Mouse (Mus musculus): ENCODE measurements at regions not wholly inside any gene's neighbourhood (a gene's known extent, or its start where the extent isn't known, plus 50 kb on each side); places are given as distances from the start of the nearest gene placed in this dataset.

DNA sequence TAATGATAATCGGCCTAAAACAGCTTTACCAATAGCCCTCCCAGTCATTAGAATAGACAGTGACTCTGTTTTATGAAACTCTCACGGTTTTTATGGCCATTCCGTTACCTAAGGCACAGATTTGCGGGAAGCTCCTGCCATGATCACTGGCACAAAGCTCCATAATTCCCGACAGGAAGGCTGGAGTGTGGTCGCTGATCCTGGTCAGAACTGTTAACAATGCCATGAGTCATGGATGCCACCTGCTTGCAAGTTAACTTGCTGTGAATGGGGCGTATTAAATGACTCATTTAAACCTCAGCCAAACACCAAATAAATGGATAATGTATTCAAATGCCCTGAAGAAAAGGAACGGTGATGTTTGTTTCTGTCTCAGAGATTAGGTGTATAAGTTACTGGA is 559.9 kb upstream of the Map3k7 start:
- no peak for DNase-seq

DNA sequence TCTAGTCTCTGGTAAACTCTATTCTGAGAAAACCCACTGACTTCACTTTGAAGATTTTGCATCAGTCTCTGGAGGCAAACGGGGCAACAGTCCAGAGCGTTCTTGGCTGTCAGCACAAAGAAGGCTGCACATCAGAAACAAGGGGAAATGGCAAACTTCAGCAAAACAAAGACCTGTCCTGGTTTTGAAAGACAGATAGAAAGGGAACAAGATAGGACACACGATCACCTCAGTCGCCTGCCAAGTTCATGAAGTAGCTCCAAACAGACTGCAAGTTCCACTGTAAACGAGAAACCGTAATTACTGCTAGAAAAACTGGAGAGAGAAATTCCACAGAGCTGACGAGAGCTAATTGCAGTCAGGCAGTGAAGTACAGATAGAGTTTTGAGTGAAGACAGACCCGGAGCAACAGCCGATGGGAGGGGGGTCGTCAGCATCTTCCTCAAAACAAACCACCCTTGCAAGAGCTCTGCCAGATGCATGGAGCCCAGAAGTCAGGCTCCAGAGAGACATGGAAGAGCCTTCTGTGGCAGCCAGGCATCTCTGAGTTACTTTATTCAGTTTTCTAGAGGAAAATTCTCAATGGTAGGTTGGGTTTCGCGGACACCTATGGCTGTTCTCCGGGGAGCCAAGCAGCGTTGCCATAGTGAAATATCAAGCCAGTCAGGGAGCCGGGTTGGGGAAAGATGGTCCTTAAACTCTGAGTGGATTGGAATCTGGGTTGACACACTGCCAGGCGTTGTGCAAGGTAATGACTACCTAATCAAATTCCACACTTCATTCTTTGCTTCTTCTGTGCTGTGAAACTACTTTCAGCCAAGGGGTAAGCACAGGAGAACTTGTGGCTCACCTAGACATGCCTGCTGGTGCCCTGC is 558.8 kb upstream of the Map3k7 start:
- no peak for DNase-seq

- DNase-seq, result no peak
Observed at GRCm38 (mm10) chr4:31410157-31410556, 553.7 kb upstream of the Map3k7 start.

DNA sequence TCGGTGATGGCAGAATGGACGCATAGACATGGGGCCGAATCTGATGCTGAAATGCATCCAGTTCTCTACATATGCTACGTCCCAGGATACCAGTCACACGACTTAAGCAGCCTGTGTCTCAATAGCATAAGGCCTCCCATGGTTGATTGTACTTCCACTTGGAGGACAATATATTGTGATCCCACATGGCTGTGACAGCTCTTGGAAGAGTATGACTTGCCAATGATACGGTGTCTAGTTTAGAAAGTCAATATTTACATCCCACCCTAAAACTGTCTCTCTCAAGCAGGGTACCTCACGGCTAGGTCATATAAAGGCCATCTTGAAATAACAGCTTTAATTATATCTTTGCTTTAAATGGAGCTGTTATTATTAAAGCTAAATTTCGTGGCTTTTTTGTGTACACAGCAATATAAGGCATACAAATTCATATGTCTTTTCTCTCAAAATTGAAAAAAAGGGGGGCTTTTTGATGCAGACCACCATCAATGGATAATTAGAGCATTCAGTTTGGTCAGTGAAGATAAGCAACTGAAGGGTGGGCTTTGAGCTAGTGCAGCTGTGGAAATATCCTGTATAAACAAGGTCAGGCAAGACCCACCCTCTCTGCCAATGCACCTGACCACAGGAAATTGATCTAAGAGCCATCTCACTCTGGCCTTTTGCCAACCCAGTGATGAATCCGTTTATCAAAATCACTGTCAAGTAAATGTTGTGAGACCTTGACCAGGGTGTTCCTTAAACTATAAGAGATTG is 551.9 kb upstream of the Map3k7 start:
- no peak for DNase-seq

DNA sequence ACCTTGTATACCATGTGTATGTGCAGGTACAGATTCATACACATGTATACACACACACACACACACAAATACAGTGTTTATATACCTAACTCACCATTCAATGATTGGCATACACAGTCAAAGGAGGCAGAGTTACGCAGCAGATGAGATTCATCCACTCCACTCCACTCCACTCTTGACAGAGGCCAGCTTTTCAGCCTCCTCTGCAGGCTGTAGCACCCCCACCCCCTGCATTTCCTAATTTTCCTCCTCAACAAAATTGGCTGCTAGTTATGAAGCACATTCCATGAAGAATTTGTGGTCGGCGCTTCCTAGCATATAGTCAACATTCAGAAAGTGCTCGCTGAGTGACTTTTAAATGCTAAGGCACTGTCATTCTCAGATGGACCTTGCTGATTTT is 546.7 kb upstream of the Map3k7 start:
- no peak for DNase-seq

DNA sequence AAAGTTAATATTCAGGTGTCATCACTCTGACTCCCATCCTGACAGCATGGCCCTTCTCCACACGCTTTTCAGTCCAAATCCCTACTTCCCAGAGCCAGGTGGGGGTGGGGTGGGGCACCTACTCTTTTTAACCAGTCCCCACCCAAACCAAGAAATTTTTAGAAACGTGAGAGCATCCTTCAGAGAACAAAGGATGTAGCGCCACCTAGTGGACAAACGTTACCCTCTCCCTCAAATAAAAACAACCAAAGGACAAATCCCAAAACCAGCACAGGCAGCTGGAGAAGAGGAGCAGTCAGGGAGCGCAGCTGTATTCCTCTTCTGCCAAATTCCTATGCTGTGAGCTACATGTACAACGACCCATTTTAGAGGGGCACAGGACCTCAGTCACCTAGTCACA is 544.7 kb upstream of the Map3k7 start:
- peak; percentile 8 for DNase-seq

DNA sequence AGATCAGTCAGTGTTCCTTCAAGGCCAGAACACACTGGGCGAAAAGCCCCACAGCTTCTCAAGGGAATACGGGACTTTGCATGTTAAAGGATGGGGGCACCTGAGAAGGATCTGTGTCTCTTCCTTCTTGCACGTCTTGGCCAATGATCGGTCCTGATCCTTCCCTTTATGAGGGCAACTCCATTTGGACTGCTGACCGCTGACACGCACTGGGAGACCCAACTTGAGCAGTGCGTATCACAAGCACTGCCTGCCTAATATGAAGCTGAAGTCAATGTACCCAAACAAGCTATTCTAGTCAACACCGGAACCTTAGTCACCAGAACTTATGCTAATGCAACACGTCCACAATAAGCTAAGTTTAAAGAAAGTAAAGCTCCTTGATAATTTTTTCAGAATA is 543.7 kb upstream of the Map3k7 start:
- no peak for DNase-seq

DNA sequence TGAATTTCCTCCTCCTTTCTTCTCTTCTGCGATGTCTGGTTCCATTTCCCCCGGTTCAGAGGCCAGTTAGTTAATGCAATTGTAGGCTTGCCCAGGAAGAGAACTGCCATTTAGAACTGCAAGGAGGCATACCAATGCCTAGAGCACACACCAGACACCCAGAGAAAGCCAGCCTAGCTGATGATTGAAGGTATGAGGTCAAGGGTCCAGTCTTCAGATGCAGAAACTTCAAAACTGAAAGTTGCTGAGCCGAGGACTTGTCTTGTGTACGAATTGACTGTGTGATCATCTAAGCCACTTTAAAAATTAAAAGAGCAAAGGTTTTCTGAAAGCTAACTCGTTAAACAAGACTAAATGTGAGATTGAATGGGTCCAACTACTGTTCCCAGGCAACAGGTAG is 542.5 kb upstream of the Map3k7 start:
- DNase-seq, result no peak

DNA sequence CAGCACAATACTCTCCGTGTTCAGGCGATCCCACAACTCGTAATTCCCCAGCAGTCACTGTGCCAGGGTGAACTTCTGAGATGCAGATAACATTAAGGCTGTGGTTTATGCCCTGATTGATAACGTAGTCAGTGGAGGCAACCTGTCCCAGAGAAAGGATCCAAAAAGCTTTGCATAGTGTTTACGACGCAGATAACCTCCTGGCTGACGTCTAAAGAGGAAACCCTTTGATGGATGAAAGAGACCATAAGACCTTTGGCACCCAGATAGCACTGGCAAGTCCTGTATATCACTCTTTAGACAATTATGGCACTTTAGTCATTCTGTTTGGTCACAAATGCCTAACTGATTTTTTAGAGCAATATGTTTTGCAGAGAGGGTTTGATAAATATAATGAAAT is 538.8 kb upstream of the Map3k7 start:
- no peak for DNase-seq

- no peak for DNase-seq
Observed at GRCm38 (mm10) chr4:31425716-31426115, 538.2 kb upstream of the Map3k7 start.

GRCm38 (mm10) chr4:31426169-31427030 is 537.5 kb upstream of the Map3k7 start:
- no peak for DNase-seq

DNA sequence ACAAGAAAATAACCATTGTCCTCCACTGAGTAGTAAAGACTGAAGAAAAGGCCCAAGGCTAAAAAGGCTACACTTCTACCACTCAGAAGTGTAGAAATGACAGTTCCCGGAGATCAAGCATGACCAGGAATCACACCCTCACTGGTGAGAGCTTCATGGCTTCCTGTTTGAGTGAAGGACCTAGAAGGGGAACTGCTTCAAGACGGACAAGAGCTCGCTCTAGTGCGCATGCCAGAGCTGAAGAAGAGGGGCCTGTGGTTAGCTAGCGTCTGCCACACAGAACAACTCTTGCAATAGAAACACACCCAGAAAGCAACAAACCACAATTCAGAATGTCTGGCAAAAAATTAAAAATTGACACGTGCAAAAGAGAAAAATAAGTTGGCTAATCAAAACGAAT is 530.0 kb upstream of the Map3k7 start:
- DNase-seq, result no peak

GRCm38 (mm10) chr4:31454898-31455297 is 509.0 kb upstream of the Map3k7 start:
- DNase-seq, result no peak

DNA sequence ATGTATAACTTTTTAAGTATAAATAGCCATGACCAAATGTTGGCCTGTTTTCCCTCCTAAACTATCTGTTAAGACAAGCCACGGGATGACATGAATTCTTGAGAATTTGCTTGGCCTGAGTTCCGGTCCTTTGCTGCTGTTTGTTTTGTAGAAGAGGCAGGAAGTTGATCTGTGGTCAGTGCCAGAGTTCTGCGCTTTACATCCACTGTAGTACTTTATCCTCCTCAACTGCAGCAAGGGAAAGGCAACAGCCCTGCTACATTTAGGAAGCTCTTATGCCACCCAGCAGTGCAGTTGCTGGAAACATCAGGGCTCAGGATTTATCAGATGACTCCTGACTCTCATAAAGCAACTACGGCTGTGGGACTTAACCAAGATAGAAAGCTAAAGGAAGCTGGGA is 508.4 kb upstream of the Map3k7 start:
- DNase-seq, result no peak

- DNase-seq, result no peak
Observed at GRCm38 (mm10) chr4:31462456-31462855, 501.4 kb upstream of the Map3k7 start.

- no peak for DNase-seq
Observed at GRCm38 (mm10) chr4:31463130-31463698, 500.7 kb upstream of the Map3k7 start.

DNA sequence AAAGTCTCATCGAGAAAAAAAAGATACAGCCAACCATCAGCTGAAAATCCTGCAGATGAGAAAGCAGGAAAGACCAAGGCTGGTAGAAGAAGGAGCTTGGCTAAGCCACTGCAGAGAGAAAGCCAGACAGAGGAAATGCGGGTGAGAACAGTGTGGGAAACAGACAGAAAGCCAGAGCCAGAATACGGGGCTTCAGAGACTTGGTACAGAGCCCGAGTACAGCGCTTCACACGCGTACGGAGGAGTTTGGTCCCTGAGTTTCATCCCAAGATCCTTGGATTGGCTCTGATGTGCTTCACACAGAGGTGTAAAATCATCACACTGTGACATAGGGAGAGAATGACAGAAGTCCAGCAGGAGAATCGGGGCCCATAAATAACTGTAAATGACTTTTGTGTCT is 495.6 kb upstream of the Map3k7 start:
- no peak for DNase-seq

DNA sequence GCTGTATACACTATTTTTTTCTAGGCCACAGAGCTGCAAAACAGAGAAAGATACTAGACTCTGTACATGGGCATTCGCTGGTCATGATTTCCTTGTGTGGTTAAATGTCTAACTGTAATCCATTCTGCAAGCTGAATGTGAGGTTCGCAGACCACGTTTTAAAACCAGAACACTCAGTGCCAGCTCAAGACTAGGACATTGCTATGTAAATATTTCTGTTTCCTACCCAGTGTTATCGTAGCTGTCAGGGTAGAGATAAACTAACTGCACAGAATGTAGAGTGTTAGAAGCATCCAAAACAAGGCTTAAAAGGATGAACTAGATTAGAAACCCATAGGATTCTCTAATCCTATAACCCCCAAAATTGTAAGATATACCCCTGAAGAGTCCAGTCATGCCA is 494.1 kb upstream of the Map3k7 start:
- DNase-seq, result no peak

DNA sequence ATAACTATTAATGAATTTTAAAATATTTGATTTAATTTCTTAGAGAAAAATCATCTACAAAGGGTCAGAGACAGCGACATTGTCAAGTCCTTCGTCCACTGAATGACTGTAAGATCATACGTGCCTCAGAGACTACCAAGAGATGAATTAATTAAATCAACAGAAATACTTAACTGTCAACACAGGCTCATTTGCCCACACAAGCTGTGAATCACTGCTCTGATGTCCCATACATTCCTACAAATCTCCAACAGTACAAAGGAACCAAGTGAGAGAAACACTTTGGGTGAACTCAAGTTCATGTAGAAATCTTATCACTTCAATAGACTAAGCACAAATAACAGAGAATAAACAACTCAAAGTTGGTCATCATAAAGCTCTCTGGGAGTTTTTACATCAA is 471.4 kb upstream of the Map3k7 start:
- DNase-seq, result no peak

- DNase-seq, result no peak
Observed at GRCm38 (mm10) chr4:31493087-31493511, 470.8 kb upstream of the Map3k7 start.

DNA sequence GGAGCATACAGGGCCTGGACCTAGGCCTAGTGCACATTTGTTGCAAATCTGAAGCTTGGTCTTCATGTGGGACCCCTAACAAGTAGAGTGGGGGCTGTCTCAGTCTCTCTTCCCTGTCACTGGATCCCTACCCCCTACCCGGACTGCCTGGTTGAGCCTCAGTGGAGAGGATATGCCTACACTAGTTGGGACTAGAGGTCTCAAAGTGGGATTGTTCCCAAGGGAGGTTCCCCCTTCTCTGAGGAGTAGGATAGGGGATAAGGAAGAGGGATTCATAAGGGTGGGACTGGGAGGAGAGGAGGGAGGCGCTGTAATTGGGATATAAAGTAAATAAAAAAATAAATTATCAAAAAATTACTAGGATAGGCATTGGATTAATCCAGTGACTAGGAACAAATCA is 464.0 kb upstream of the Map3k7 start:
- DNase-seq, result no peak

DNA sequence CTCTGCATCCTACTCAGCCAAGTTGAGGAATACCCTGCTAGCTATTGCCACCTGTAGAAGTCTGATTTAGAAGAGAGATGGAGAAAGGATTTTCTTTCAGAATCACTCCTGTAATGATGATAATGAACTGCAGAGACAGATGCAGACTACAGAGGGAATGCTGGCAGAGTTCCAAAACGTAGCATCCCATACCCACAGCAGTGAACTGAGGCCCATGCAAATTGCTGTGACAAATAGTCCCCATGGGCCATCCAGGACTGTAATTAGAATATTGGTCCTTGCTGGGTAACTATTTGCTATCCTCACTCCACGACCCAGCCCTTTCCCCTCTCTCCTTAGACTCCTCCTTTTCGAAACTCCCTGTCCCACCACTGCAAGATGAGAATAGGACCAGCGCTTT is 463.5 kb upstream of the Map3k7 start:
- no peak for DNase-seq

- DNase-seq, result no peak
Observed at GRCm38 (mm10) chr4:31525638-31526207, 438.2 kb upstream of the Map3k7 start.
